Mouse (Mus musculus): ENCODE data around the gene Gm49384. TPM values are rescaled to one million over a fixed set of nuclear protein-coding genes. Genes with fewer than 3 reads are reported as not detected.

The Gm49384 gene
- polyA plus RNA-seq, 1 experiment from 2014 or later, result 35.5 TPM

DNA sequence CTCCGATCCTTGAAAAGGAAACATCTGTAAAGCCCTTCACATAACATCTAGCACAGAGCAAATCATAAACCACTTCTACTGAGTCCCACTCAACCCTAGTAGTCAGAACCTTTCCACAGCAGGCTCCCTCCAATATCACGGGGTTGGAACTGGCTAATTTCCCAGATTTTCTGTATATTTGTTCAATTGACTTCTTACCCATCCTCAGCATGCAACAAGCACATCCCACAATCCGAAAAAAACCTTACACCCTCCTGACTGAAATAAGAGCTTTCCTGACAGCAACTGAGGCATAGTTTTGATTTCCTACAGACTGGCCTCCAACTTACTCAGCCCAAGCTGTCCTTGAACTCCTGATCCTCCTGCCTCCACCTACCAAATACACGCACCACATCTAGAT lies 47.6 kb downstream of the Gm49384 start:
- no peak for ATAC-seq (replicated peaks; ENCODE audit: low FRiP score)
- no peak overlapping the region for H3K27ac ChIP-seq (ENCODE audit: low read depth, low read length)
- WGBS, result 73% methylated on average over 4 of the region's 4 CpGs
- H3K36me3 ChIP-seq (ENCODE audit: control insufficient read depth, insufficient read depth, low read length), result peaks cover 12% of the 10 kb centered on the region
- H3K4me3 ChIP-seq (ENCODE audit: low read depth, low read length), result no peak overlapping the region
- no peak overlapping the region for H3K4me2 ChIP-seq
- H3K9me3 ChIP-seq (ENCODE audit: control insufficient read depth, low read length), result no peaks in the 10 kb centered on the region
- H3K27me3 ChIP-seq (replicated peaks; ENCODE audit: control insufficient read depth, insufficient read depth, low read length), result no peaks in the 10 kb centered on the region
- H3K9ac ChIP-seq (ENCODE audit: low read depth, low read length), result no peak overlapping the region
- H3K4me1 ChIP-seq (replicated peaks; ENCODE audit: control insufficient read depth, insufficient read depth, low read length), result peaks cover 12% of the 10 kb centered on the region; the same call in 1 of the 2 replicates
- DNase-seq (ENCODE audit: low spot score), result no peak

DNA sequence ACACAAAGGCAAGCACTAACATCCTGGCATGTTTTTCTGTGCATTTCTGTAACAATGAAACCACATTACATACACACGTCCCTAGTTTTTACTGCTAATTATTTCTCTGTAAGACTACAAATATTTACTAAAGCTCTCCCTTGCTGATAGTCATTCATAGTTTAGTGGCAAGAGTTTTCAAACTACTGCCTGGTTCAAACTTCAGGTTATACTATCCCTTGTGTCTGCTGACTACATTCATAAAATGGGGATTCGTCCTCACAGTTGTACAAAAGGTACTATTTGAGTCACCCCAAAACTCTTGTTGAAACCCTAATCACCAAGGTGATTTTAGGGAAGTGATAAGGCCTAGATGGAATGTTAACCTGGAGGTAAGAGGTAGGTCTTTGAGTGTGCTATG lies 48.1 kb downstream of the Gm49384 start:
- no peak for ATAC-seq (replicated peaks; ENCODE audit: low FRiP score)
- no peaks in the 10 kb centered on the region for H3K9me3 ChIP-seq (ENCODE audit: control insufficient read depth, low read length)
- no peak overlapping the region for H3K27ac ChIP-seq (ENCODE audit: low read depth, low read length)
- no peak for DNase-seq (ENCODE audit: low spot score)
- peaks cover 12% of the 10 kb centered on the region for H3K36me3 ChIP-seq (ENCODE audit: control insufficient read depth, insufficient read depth, low read length)
- H3K4me1 ChIP-seq (replicated peaks; ENCODE audit: control insufficient read depth, insufficient read depth, low read length), result peaks cover 12% of the 10 kb centered on the region; the same call in 1 of the 2 replicates
- no peak overlapping the region for H3K9ac ChIP-seq (ENCODE audit: low read depth, low read length)
- no peak overlapping the region for H3K4me2 ChIP-seq
- H3K4me3 ChIP-seq (ENCODE audit: low read depth, low read length), result no peak overlapping the region
- 70% methylated on average over 2 of the region's 2 CpGs for WGBS
- no peaks in the 10 kb centered on the region for H3K27me3 ChIP-seq (replicated peaks; ENCODE audit: control insufficient read depth, insufficient read depth, low read length)

DNA sequence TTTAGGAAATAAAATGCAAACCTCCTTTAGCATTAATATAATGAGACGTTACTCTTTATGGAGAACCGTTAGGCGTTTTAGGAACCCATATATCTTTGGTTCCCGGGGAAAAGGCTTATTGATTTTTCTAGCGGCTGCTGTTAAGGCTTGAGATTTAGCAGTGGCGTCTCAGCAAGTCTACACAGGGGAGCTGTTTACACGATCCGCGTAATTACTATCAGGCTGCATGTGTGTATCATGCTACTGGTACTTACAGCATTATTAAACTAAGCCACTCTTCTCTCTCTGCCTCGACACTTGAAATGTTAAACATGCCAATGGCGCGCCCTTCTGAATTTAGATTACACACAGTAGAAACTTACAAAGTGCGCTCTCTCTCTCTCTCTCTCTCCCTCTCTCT lies 54.0 kb downstream of the Gm49384 start:
- H3K4me3 ChIP-seq (ENCODE audit: low read depth, low read length), result no peak overlapping the region
- H3K4me2 ChIP-seq, result no peak overlapping the region
- ATAC-seq (replicated peaks; ENCODE audit: low FRiP score) (no peak), DNase-seq (ENCODE audit: low spot score) (no peak)
- no peaks in the 10 kb centered on the region for H3K4me1 ChIP-seq (replicated peaks; ENCODE audit: control insufficient read depth, insufficient read depth, low read length)
- H3K9me3 ChIP-seq (ENCODE audit: control insufficient read depth, low read length), result no peaks in the 10 kb centered on the region
- H3K27me3 ChIP-seq (replicated peaks; ENCODE audit: control insufficient read depth, insufficient read depth, low read length), result no peaks in the 10 kb centered on the region
- WGBS, result 76% methylated on average over 13 of the region's 13 CpGs
- H3K27ac ChIP-seq (ENCODE audit: low read depth, low read length), result no peak overlapping the region
- H3K9ac ChIP-seq (ENCODE audit: low read depth, low read length), result no peak overlapping the region
- no peaks in the 10 kb centered on the region for H3K36me3 ChIP-seq (ENCODE audit: control insufficient read depth, insufficient read depth, low read length)

DNA sequence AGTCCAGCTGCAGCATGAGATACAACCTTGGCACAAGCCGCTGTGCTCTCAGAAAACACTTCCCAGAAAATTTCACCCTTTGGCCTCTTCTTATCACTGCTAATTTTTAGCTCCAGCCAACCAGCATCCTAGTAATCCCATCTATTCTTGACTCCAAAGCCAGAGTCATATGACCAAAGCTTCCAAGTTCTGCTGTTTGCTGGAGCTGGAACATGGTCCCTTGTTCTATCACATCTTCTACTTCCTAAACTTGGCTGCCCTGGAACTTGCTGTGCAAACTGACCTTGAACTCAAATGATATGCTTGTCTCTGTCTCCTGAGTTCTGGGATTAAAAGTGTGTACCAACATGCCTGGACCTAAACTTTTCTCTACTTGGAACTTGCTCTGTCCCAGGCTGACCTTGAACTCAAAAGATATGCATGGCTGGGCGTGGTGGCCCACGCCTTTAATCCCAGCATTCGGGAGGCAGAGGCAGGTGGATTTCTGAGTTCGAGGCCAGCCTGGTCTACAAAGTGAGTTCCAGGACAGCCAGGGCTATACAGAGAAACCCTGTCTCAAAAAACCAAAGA lies 56.8 kb downstream of the Gm49384 start:
- Histone ChIP-seq H3K9ac (ENCODE audit: low read depth, low read length) (no peak overlapping the region), H3K27ac (ENCODE audit: low read depth, low read length) (no peak overlapping the region), H3K4me1 (replicated peaks; ENCODE audit: control insufficient read depth, insufficient read depth, low read length) (no peaks in the 10 kb centered on the region), H3K9me3 (ENCODE audit: control insufficient read depth, low read length) (no peaks in the 10 kb centered on the region), H3K36me3 (ENCODE audit: control insufficient read depth, insufficient read depth, low read length) (no peaks in the 10 kb centered on the region), H3K4me3 (ENCODE audit: low read depth, low read length) (no peak overlapping the region), H3K27me3 (replicated peaks; ENCODE audit: control insufficient read depth, insufficient read depth, low read length) (no peaks in the 10 kb centered on the region), H3K4me2 (no peak overlapping the region)
- WGBS, result 85% methylated on average over 5 of the region's 5 CpGs
- ATAC-seq (replicated peaks; ENCODE audit: low FRiP score) (no peak), DNase-seq (ENCODE audit: low spot score) (no peak)

DNA sequence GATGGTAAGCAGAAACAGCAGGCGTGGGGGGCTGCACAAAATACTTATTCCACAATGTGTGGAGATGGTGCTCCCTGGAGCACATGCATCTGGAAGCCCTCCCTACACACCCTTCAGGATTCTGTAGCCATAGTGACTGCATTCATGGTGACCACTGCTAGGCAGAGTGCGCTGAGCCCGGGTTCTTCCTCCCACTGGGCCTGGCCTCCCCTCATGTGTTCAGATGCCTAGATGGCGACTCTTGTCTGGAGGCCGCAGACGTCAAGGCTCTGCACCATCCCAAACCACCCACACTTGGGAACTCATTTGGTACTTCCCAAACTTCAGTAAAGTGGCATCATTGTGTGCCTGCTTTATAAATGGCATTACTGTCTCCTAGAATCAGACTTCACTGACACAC lies 60.6 kb downstream of the Gm49384 start:
- 81% methylated on average over 6 of the region's 6 CpGs for WGBS
- H3K4me1 ChIP-seq (replicated peaks; ENCODE audit: control insufficient read depth, insufficient read depth, low read length), result no peaks in the 10 kb centered on the region
- H3K4me3 ChIP-seq (ENCODE audit: low read depth, low read length), result no peak overlapping the region
- DNase-seq (ENCODE audit: low spot score) (no peak), ATAC-seq (replicated peaks; ENCODE audit: low FRiP score) (no peak)
- no peak overlapping the region for H3K9ac ChIP-seq (ENCODE audit: low read depth, low read length)
- H3K9me3 ChIP-seq (ENCODE audit: control insufficient read depth, low read length), result no peaks in the 10 kb centered on the region
- no peak overlapping the region for H3K27ac ChIP-seq (ENCODE audit: low read depth, low read length)
- H3K27me3 ChIP-seq (replicated peaks; ENCODE audit: control insufficient read depth, insufficient read depth, low read length), result no peaks in the 10 kb centered on the region
- H3K36me3 ChIP-seq (ENCODE audit: control insufficient read depth, insufficient read depth, low read length), result no peaks in the 10 kb centered on the region
- no peak overlapping the region for H3K4me2 ChIP-seq

DNA sequence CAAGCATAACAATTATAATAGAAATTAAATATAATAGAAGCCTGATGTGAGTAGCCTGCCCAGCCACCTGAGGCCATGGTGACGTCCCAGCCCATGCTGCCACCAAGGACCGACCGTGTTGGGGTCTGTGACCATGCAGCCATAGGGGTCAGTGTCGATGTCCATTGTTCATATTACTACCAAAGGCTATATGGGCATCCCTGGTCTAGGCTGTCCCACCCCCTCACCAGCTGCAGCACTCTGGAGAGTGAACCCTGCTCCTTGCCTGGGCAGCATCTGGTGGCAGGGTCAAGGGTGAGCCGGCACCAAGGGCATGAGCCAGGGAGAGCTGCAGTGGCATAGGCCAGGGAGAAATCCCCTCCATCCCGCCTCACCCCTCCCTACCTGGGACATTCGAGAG lies 64.2 kb downstream of the Gm49384 start:
- H3K27me3 ChIP-seq (replicated peaks; ENCODE audit: control insufficient read depth, insufficient read depth, low read length), result no peaks in the 10 kb centered on the region
- H3K9ac ChIP-seq (ENCODE audit: low read depth, low read length), result no peak overlapping the region
- 85% methylated on average over 7 of the region's 7 CpGs for WGBS
- H3K9me3 ChIP-seq (ENCODE audit: control insufficient read depth, low read length), result no peaks in the 10 kb centered on the region
- DNase-seq (ENCODE audit: low spot score), result no peak
- H3K4me2 ChIP-seq, result no peak overlapping the region
- ATAC-seq (replicated peaks; ENCODE audit: low FRiP score), result peak; percentile 31; the same call in 1 of the 2 replicates
- no peaks in the 10 kb centered on the region for H3K36me3 ChIP-seq (ENCODE audit: control insufficient read depth, insufficient read depth, low read length)
- H3K4me1 ChIP-seq (replicated peaks; ENCODE audit: control insufficient read depth, insufficient read depth, low read length), result no peaks in the 10 kb centered on the region
- H3K27ac ChIP-seq (ENCODE audit: low read depth, low read length), result no peak overlapping the region
- H3K4me3 ChIP-seq (ENCODE audit: low read depth, low read length), result no peak overlapping the region

Small RNA genes within 50 kb of the gene (microRNA-seq; reads per million reads assigned to microRNA genes)
- gene Gm47287 (ENCODE audit: borderline number of aligned reads) (not detected), gene Gm47295 (ENCODE audit: borderline number of aligned reads) (1.8 reads per million)

Other genes with a start within 250 kb of the Gm49384 start
- gene Rps29, start 45.1 kb downstream of the Gm49384 start, polyA plus RNA-seq (2014; fragmentation: Nextera tagmentation; extraction: Ambion mirVana), result 1,745 and 1,937 TPM in 2 replicates
- 28.5 and 33.5 TPM in 2 replicates for gene Lrr1, start 35.5 kb downstream of the Gm49384 start, polyA plus RNA-seq (2014; fragmentation: Nextera tagmentation; extraction: Ambion mirVana)
- 999 and 1,044 TPM in 2 replicates for gene Rpl36al, start 20.2 kb downstream of the Gm49384 start, polyA plus RNA-seq (2014; fragmentation: Nextera tagmentation; extraction: Ambion mirVana)
- 44.9 and 50.7 TPM in 2 replicates for gene Mgat2, start 20.1 kb downstream of the Gm49384 start, polyA plus RNA-seq (2014; fragmentation: Nextera tagmentation; extraction: Ambion mirVana)
- gene Gm49383, start 7.2 kb downstream of the Gm49384 start, polyA plus RNA-seq (2014; fragmentation: Nextera tagmentation; extraction: Ambion mirVana), result 28.6 and 29.8 TPM in 2 replicates
- 12.2 and 14.0 TPM in 2 replicates for gene Dnaaf2, start 5.8 kb downstream of the Gm49384 start, polyA plus RNA-seq (2014; fragmentation: Nextera tagmentation; extraction: Ambion mirVana)
- gene Pole2, start 23.9 kb upstream of the Gm49384 start, polyA plus RNA-seq (2014; fragmentation: Nextera tagmentation; extraction: Ambion mirVana), result 42.5 and 46.9 TPM in 2 replicates
- 5.7 and 5.8 TPM in 2 replicates for gene Klhdc1, start 36.9 kb upstream of the Gm49384 start, polyA plus RNA-seq (2014; fragmentation: Nextera tagmentation; extraction: Ambion mirVana)
- gene Klhdc2, start 92.4 kb upstream of the Gm49384 start, polyA plus RNA-seq (2014; fragmentation: Nextera tagmentation; extraction: Ambion mirVana), result 146 and 152 TPM in 2 replicates
- 74.7 and 81.7 TPM in 2 replicates for gene Nemf, start 152.9 kb upstream of the Gm49384 start, polyA plus RNA-seq (2014; fragmentation: Nextera tagmentation; extraction: Ambion mirVana)
- 65.1 and 68.1 TPM in 2 replicates for gene Arf6, start 167.9 kb upstream of the Gm49384 start, polyA plus RNA-seq (2014; fragmentation: Nextera tagmentation; extraction: Ambion mirVana)
- 1.3 and 1.7 TPM in 2 replicates for gene Gm9887, start 168.2 kb upstream of the Gm49384 start, polyA plus RNA-seq (2014; fragmentation: Nextera tagmentation; extraction: Ambion mirVana)